Mouse (Mus musculus) liver, embryonic 16.5 days (tissue): ENCODE measurements at regions not wholly inside any gene's neighbourhood (a gene's known extent, or its start where the extent isn't known, plus 50 kb on each side); places are given as distances from the start of the nearest gene placed in this dataset.

Experiments used
- ATAC-seq: fragments of 200-750 bp; cut with Nextera tagmentation; 2 replicates; pipeline ENCODE4 v1.8.0; 2017; ENCODE audit warnings: low read depth, mild to moderate bottlenecking, moderate number of reproducible peaks, moderate library complexity
- H3K27ac ChIP-seq: fragments of 300-500 bp; sonication (generic); 2 replicates; pipeline ENCODE4 v1.5.1; 2014; ENCODE audit warnings: mild to moderate bottlenecking, low read length
- H3K27me3 ChIP-seq: fragments of 300-500 bp; sonication (generic); 2 replicates; pipeline ENCODE4 v1.6.1; 2014; ENCODE audit warnings: low read depth, low read length, mixed read lengths; ENCODE audit not compliant: control insufficient read depth, insufficient read depth
- H3K36me3 ChIP-seq: fragments of 300-500 bp; sonication (generic); 2 replicates; pipeline ENCODE4 v1.6.1; 2014; ENCODE audit warnings: mild to moderate bottlenecking; ENCODE audit not compliant: control insufficient read depth, insufficient read depth
- H3K4me1 ChIP-seq: fragments of 300-500 bp; sonication (generic); 2 replicates; pipeline ENCODE4 v1.6.1; 2014; ENCODE audit warnings: low read depth, low read length, mixed read lengths; ENCODE audit not compliant: control insufficient read depth
- H3K4me2 ChIP-seq: fragments of 300-500 bp; sonication (generic); 2 replicates; pipeline ENCODE4 v1.6.1; 2014; ENCODE audit warnings: low read depth, low read length, mixed read lengths
- H3K4me3 ChIP-seq: fragments of 300-500 bp; sonication (generic); 2 replicates; pipeline ENCODE4 v1.5.1; 2014; ENCODE audit warnings: low read depth, mild to moderate bottlenecking, low read length
- H3K9ac ChIP-seq: fragments of 300-500 bp; sonication (generic); 2 replicates; pipeline ENCODE4 v1.6.1; 2014; ENCODE audit warnings: low read depth, low read length
- H3K9me3 ChIP-seq: fragments of 300-500 bp; sonication (generic); replicated peaks from 2 replicates; pipeline ENCODE4 v1.6.1; 2016; ENCODE audit warnings: low read length; ENCODE audit not compliant: control insufficient read depth
- WGBS: fragments of 180-500 bp; shearing (Covaris S2); extraction: QIAGEN DNeasy Blood & Tissue Kit; methylation state at CpG from one replicate; pipeline ENCODE4 v1.1.7; 2014; ENCODE audit not compliant: insufficient replicate concordance; 5-methylcytosine and 5-hydroxymethylcytosine counted together

- Histone ChIP-seq H3K4me1 (no peaks in the 10 kb centered on the region), H3K27ac (no peak overlapping the region), H3K9ac (no peak overlapping the region), H3K4me2 (no peak overlapping the region), H3K36me3 (no peaks in the 10 kb centered on the region), H3K4me3 (no peak overlapping the region), H3K27me3 (no peaks in the 10 kb centered on the region), H3K9me3 (no peaks in the 10 kb centered on the region)
- WGBS = 63% methylated on average over 4 of the region's 4 CpGs
- ATAC-seq = no peak
These were observed 124.6 kb upstream of the Ubash3b start for GRCm38 (mm10) chr9:41286145-41286468.

GRCm38 (mm10) chr9:41285266-41286144 is 124.0 kb upstream of the Ubash3b start:
- no peaks in the 10 kb centered on the region for H3K9me3 ChIP-seq
- 49% methylated on average over 8 of the region's 8 CpGs for WGBS
- no peaks in the 10 kb centered on the region for H3K4me1 ChIP-seq
- no peak for ATAC-seq
- H3K27ac ChIP-seq = no peak overlapping the region
- H3K4me2 ChIP-seq = no peak overlapping the region
- H3K36me3 ChIP-seq = no peaks in the 10 kb centered on the region
- no peak overlapping the region for H3K4me3 ChIP-seq
- no peaks in the 10 kb centered on the region for H3K27me3 ChIP-seq
- no peak overlapping the region for H3K9ac ChIP-seq

- ATAC-seq = no peak
- no peak overlapping the region for H3K27ac ChIP-seq
- H3K27me3 ChIP-seq = peaks cover 6% of the 10 kb centered on the region
- no peaks in the 10 kb centered on the region for H3K36me3 ChIP-seq
- no peaks in the 10 kb centered on the region for H3K4me1 ChIP-seq
- WGBS = 52% methylated on average over 2 of the region's 2 CpGs
- H3K4me2 ChIP-seq = no peak overlapping the region
- no peak overlapping the region for H3K9ac ChIP-seq
- H3K4me3 ChIP-seq = no peak overlapping the region
- H3K9me3 ChIP-seq = no peaks in the 10 kb centered on the region
These were observed 116.2 kb upstream of the Ubash3b start for GRCm38 (mm10) chr9:41277726-41278125.

GRCm38 (mm10) chr9:41273839-41274271 is 112.4 kb upstream of the Ubash3b start:
- Histone ChIP-seq H3K4me3 (no peak overlapping the region), H3K4me2 (no peak overlapping the region), H3K36me3 (no peaks in the 10 kb centered on the region), H3K27ac (no peak overlapping the region), H3K9me3 (no peaks in the 10 kb centered on the region), H3K27me3 (peaks cover 8% of the 10 kb centered on the region), H3K4me1 (no peaks in the 10 kb centered on the region), H3K9ac (no peak overlapping the region)
- ATAC-seq = no peak
- WGBS = 16% methylated on average over 13 of the region's 13 CpGs

GRCm38 (mm10) chr9:41273171-41273781 is 111.8 kb upstream of the Ubash3b start:
- no peaks in the 10 kb centered on the region for H3K36me3 ChIP-seq
- H3K4me3 ChIP-seq = no peak overlapping the region
- no peaks in the 10 kb centered on the region for H3K9me3 ChIP-seq
- no peak overlapping the region for H3K27ac ChIP-seq
- no peaks in the 10 kb centered on the region for H3K4me1 ChIP-seq
- H3K9ac ChIP-seq = no peak overlapping the region
- peaks cover 8% of the 10 kb centered on the region for H3K27me3 ChIP-seq
- H3K4me2 ChIP-seq = no peak overlapping the region
- no peak for ATAC-seq
- WGBS = 3% methylated on average over 18 of the region's 18 CpGs

- no peak overlapping the region for H3K27ac ChIP-seq
- H3K27me3 ChIP-seq = peaks cover 8% of the 10 kb centered on the region
- no peaks in the 10 kb centered on the region for H3K4me1 ChIP-seq
- WGBS = 4% methylated on average over 6 of the region's 6 CpGs
- H3K36me3 ChIP-seq = no peaks in the 10 kb centered on the region
- no peak overlapping the region for H3K4me3 ChIP-seq
- ATAC-seq = no peak
- H3K9me3 ChIP-seq = no peaks in the 10 kb centered on the region
- no peak overlapping the region for H3K9ac ChIP-seq
- no peak overlapping the region for H3K4me2 ChIP-seq
These were observed 111.1 kb upstream of the Ubash3b start for GRCm38 (mm10) chr9:41272596-41272995.

- Histone ChIP-seq H3K4me3 (no peak overlapping the region), H3K9me3 (no peaks in the 10 kb centered on the region), H3K4me2 (no peak overlapping the region), H3K27me3 (peaks cover 2% of the 10 kb centered on the region; the same call in 1 of the 2 replicates), H3K27ac (no peak overlapping the region), H3K4me1 (no peaks in the 10 kb centered on the region), H3K36me3 (no peaks in the 10 kb centered on the region), H3K9ac (no peak overlapping the region)
- no peak for ATAC-seq
- WGBS = 37% methylated on average over 3 of the region's 3 CpGs
These were observed 106.6 kb upstream of the Ubash3b start for GRCm38 (mm10) chr9:41268112-41268511.

GRCm38 (mm10) chr9:41264485-41264884 is 103.0 kb upstream of the Ubash3b start:
- H3K36me3 ChIP-seq = no peaks in the 10 kb centered on the region
- H3K4me1 ChIP-seq = no peaks in the 10 kb centered on the region
- ATAC-seq = no peak

GRCm38 (mm10) chr9:41257244-41257643 is 95.7 kb upstream of the Ubash3b start:
- Histone ChIP-seq H3K27me3 (no peaks in the 10 kb centered on the region), H3K4me2 (no peak overlapping the region), H3K27ac (no peak overlapping the region), H3K4me3 (no peak overlapping the region), H3K36me3 (no peaks in the 10 kb centered on the region), H3K4me1 (no peaks in the 10 kb centered on the region), H3K9me3 (no peaks in the 10 kb centered on the region), H3K9ac (no peak overlapping the region)
- ATAC-seq = no peak
- WGBS = 48% methylated on average over 1 of the region's 1 CpGs

More at GRCm38 (mm10) chr9:41264485-41264884, 103.0 kb upstream of the Ubash3b start:
- Histone ChIP-seq H3K9ac (no peak overlapping the region), H3K4me3 (no peak overlapping the region), H3K9me3 (no peaks in the 10 kb centered on the region), H3K4me2 (no peak overlapping the region), H3K27ac (no peak overlapping the region), H3K27me3 (no peaks in the 10 kb centered on the region)
- 56% methylated on average over 6 of the region's 6 CpGs for WGBS
